Mouse (Mus musculus): ENCODE results near the gene Gnat1.

The Gnat1 gene

DNA sequence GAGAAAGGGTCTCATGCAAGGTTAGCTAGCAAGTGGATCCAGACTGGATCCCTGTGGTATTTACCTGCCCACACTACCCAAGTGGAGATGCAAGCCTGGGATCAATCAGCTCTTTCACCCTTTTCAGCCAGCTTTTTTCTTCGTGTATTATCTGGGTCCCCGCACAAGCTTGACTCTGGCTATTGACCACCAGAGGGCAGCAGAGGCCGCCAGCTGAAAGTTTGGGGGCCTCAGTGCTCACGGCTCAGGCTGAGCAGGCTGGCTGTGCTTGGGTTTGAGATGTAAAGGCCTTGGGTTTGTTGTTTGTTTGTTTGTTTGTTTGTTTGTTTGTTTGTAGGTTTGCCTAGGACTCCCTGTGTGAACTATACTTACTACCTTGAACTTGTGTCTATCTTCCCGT, 33.9 kb downstream of the Gnat1 start:
- DNase-seq (ENCODE audit: low spot score in 2 of 2), result peak; percentile 79 to 83

GRCm38 (mm10) chr9:107645153-107645510, 34.4 kb downstream of the Gnat1 start:
- no peak for DNase-seq (ENCODE audit: low spot score in 2 of 2)

DNA sequence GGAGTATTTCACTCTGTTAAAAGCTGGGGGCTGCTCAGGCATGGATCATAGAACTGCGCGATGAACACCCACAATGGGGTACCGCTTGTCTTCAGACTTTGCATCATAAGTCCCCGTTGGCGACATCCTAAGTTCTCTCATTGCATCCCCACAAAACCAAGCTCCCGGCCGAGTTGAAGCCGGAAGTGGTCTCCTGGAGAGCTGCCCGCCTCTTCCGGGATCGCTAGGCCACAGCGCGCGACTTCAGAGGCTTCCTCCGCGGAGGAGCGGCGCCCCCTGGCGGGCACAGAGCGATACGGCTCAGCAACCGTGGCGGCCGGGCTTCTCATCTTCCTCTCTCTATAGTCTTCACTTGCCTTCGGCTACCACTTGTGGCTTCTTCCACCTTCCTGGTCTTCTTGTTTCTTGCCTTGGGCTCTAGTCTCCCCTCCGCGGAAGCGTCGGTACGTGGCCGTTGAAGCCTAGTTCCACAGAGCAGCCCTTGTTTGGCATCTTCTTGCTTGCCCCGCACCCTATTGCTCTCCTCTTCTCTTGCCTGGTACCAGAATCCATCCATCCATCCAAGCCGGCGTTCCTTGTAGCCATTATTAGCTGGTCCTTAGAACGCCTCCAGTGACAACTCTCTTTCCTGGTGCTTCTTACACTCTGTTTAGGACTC, 34.9 kb downstream of the Gnat1 start:
- DNase-seq (ENCODE audit: low spot score in 2 of 2), result peak; percentile 93 to 94

- no peak for DNase-seq (ENCODE audit: low spot score in 2 of 2)
Measured at GRCm38 (mm10) chr9:107643544-107644214, 35.8 kb downstream of the Gnat1 start.

- DNase-seq (ENCODE audit: low spot score in 2 of 2), result no peak
Measured at GRCm38 (mm10) chr9:107641666-107642065, 37.8 kb downstream of the Gnat1 start.

- no peak for DNase-seq (ENCODE audit: low spot score in 2 of 2)
Measured at GRCm38 (mm10) chr9:107640257-107640772, 39.2 kb downstream of the Gnat1 start.

GRCm38 (mm10) chr9:107637070-107637469, 42.4 kb downstream of the Gnat1 start:
- no peak for DNase-seq (ENCODE audit: low spot score in 2 of 2)

- peak; percentile 92 to 93 for DNase-seq (ENCODE audit: low spot score in 2 of 2)
Measured at GRCm38 (mm10) chr9:107635279-107636028, 44.1 kb downstream of the Gnat1 start, which contains the start of gene Gnai2. Gnai2 (minus strand) TSS chr9:107635367.

DNA sequence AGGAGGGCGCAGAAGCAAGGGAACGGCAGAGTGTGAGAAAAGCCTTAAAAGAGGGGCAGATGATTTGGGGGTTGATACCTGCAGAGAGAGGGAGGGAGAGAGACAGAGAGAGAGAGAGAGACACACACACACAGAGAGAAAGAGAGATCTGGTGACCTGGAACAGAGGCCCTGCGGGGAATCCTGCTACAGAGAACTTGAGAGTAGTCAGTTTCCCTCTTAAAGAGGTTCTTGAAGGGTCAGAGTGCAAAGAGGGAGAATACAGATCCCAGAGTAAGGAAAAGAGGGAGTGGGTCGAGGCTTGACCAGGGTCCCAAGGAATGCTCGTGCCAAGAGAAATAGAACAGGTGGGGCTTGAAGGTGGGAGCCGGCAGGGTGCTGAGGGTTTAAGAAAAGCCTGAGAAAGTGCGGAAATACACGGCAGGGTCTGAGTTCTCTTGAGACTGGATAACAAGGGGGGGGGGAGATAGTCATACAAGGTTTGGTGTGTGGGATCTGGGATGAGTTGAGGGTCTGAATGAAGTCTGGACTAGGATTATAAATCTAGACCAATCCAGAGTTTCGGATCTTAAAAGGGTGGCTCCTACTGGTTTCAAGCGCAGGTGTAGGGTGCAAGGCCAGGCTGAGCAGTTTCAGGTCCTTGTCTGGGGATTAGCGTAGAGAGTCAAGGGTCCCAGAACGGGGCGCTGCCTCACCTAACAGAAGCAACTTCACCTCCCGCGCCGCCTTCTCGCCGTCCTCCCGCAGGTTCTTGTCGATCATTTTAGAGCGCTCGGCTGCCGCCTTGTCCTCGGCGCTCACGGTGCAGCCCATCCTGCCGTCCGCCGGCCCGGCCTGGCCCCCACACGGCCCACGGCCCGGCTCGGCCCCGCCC, 44.9 kb downstream of the Gnat1 start:
- DNase-seq (ENCODE audit: low spot score in 2 of 2), result peak in 1 of 2 experiments; percentile 35

DNA sequence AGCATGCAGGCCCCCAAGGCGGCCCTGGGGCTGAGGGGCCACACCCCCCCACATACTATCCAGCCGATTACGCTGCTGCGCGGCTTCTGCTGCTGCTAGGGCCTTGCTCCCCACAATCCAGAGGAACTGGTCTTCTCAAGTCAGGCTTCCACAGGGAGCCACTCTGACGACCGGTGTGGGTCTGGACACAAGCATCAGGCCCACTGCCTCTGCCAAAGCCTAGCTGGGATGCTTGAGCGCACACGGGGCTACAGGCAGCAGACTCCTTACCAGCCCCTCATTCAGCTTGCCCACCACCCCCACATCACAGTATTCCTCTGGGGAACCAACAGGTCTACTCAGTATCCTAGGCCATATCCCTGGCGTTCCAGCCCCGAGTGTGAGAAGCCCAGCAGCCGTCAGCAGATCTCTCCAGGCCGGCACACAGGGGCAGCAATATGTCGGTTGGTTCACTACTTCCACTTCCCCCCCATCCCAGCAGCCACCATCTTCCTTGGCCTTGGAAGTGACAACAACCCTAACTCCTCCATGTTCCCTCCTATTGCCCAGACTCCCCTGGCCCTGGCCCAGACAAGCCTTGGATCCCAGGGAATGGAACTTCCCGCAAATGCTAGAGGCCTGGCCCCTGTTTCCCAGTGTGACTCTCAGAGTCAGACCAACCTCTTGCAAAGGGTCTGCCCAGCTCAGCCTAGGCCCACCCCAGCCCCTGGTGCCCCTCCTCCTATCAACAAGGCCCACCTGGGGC, 45.7 kb downstream of the Gnat1 start:
- DNase-seq (ENCODE audit: low spot score in 2 of 2), result peak in 1 of 2 experiments; percentile 26

GRCm38 (mm10) chr9:107633091-107633660, 46.3 kb downstream of the Gnat1 start:
- DNase-seq (ENCODE audit: low spot score in 2 of 2), result peak; percentile 72 to 83

- DNase-seq (ENCODE audit: low spot score in 2 of 2), result no peak
Measured at GRCm38 (mm10) chr9:107632478-107632877, 47.0 kb downstream of the Gnat1 start.

DNA sequence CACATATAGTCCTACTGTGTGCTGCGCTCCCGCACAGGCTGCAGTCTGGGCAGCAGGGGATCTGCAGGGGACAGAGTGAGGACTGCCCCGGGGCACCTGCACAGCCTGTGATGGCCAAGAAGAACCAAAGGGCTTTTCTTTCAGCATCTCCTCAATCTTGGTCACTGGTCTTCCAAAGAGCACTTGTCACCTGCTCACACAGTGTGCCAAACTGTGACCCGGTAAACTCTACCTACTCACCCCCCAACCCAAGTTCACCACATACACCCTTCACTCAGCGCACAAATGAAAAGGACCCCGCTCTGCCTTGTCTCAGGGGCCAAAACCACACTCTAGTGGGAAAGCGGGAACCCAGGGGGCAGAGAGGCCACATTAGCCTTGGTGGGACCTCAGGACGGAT, 47.7 kb downstream of the Gnat1 start:
- no peak for DNase-seq (ENCODE audit: low spot score in 2 of 2)

GRCm38 (mm10) chr9:107631311-107631826, 48.1 kb downstream of the Gnat1 start:
- DNase-seq (ENCODE audit: low spot score in 2 of 2), result no peak

GRCm38 (mm10) chr9:107630576-107630975, 48.9 kb downstream of the Gnat1 start:
- peak in 1 of 2 experiments; percentile 42 for DNase-seq (ENCODE audit: low spot score in 2 of 2)

DNA sequence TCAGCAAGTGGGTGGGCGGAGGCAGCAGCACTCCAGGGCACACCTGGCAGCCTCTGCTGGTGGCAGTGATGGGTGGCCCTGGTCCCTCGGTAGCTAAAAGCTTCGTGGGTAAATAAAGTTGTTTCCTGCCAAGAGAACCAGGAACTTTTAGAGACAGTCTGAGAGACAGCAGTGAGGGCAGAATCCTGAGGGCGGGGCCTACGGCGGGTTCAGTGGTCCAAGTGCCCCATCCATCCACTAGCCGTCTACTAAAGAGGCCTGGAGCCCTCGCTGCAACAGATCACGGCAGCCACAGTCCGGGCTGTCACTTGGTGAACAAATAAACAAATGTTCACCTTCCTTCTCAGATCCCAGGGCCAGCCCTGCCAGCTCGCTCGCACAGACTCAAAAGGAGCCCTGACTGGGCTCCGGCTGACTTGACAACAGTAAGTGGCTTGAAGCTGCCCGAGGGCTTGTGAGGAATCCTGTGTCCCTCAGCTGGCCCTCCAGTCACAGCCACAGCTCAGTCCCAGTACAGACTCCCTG, 49.5 kb downstream of the Gnat1 start:
- peak in 1 of 2 experiments; percentile 32 for DNase-seq (ENCODE audit: low spot score in 2 of 2)

DNA sequence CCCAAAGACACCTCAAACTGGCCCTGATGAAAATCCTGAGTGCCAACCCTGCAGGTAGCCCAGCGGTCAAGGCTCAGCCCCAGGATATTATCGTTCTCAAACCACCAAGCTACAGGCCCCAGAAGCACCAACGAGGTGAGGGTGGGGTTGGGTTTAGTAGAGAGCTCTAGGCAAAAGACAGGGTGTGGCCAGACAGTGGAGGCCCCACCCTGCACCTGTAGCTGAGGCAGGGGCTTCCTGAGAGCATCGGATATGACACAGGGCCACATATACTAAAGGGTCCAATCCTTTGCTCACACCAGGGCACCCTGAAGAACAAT, 50.1 kb downstream of the Gnat1 start:
- DNase-seq (ENCODE audit: low spot score in 2 of 2), result no peak

- DNase-seq (ENCODE audit: low spot score in 2 of 2), result no peak
Measured at GRCm38 (mm10) chr9:107628721-107629410, 50.6 kb downstream of the Gnat1 start.
